Mouse (Mus musculus): ENCODE data around the gene 4921504E06Rik. TPM values are rescaled to one million over a fixed set of nuclear protein-coding genes. Genes with fewer than 3 reads are reported as not detected.

Gene 4921504E06Rik
- not detected in 4 replicates for total RNA-seq (2023)

DNA sequence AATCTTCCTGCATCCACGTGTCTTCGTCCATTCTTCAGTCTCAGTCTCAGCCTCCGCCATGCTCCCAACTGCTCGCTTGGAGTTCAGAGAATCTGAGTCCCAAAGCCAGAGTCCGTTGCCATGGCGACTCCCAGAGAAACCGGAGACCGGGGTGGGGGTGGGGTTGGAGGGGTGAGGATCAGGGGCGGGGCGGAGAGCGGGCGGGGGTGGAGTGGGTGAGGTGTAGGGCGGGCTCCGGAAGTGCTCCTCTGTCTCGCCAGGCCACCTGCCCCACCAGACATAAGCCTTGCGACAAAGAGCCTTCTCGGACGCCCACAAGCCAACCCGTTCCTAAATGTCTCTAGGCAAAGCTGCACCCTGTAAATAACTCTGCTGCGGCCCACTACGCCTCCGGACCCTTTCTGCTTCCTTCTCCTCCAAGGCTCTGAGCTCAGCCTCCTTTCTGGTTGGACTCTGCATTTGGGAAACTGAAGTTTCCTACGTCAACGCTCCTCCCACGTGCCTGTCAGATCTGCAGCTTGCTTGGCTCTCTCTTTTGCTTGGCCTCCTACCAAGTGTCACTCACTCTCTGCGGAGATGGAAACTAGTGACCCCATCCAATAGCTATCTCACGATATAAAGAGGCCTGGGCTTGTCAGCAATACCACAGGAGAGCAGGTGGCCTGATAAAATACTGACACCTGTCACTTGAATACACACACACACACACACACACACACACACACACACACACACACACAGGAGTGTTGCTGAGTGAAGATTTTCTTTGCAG lies at the start of gene 4921504E06Rik:
4921504E06Rik (minus strand) TSS at position 94 of the 772 bp plus-strand sequence.

DNA sequence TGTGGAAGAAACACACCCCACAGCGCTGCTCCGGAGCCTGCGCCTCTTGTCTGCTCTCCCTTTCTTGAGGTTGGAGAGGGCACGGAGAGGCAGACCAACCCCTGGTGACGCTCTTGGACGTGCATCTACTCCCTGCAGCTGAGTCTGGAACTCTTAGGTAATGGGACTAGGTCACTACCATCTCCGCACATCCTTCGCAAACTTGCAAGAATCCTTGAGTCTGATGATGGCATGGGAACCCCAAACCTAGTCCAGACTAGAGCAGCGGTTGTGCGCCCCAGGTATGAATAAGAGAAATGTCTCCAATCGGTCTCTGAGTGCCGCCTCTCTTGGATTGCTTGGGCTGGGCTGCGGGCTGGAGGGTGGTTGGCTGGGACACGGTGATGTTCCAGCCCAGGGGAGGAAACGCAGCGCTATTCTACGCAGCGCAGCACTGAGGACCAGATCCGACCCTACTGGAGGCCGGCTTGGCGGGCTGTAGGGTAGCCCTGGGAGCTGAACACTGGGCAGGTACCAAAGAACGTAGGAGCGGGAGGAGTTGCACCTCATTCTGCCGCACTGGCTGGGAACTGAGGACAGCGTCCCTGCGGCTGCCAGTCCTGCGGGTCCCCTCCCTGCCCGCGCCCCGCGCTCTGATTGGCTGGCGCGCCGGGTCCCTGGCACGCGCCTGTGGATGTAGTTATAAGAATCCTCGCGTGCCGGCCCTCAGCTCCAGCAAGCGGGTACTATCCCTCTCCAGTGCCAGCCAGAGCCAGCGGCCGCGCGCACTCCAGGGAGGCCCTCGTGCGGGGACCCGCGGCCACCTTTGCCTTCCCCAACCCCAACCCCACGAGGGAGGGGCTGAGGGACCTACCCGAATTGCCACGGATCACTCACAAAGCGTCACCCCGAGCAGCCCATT lies 108.5 kb downstream of the 4921504E06Rik start, which contains the start of gene Ptf1a:
Ptf1a (plus strand) TSS at position 733 of the 901 bp plus-strand sequence.

Other genes with a start within 250 kb of the 4921504E06Rik start
- gene Msrb2, start 182.5 kb downstream of the 4921504E06Rik start, total RNA-seq (2023): 3.0 to 4.6 TPM (median 3.5 TPM) in 4 replicates
- gene Ptf1a, start 108.3 kb downstream of the 4921504E06Rik start, total RNA-seq (2023): not detected in 4 replicates
- gene Otud1, start 103.8 kb upstream of the 4921504E06Rik start, total RNA-seq (2023): 59.8 to 65.6 TPM (median 61.4 TPM) in 4 replicates